Mouse (Mus musculus): Measurements from ENCODE around the gene Pdap1.

- TF ChIP-seq ZNF384 (IDR thresholded peaks at IDR 0.05; ENCODE audit: low read depth, low read length), result no peak
- TF ChIP-seq MAFK (IDR thresholded peaks at IDR 0.05; ENCODE audit: insufficient read depth, low read depth, low read length), result no peak
- TF ChIP-seq CHD2 (IDR thresholded peaks at IDR 0.05; ENCODE audit: low read depth, low read length), result no peak
- TF ChIP-seq HCFC1 (IDR thresholded peaks at IDR 0.05; ENCODE audit: borderline replicate concordance, insufficient read depth, low read length), result no peak
- TF ChIP-seq ZC3H11A (IDR thresholded peaks at IDR 0.05; ENCODE audit: borderline replicate concordance, low read depth, low read length), result no peak
These were observed 16.6 kb downstream of the Pdap1 start for GRCm38 (mm10) chr5:145123396-145123795.

Measured in ES-E14 (cell line).